Mouse (Mus musculus) ES-Bruce4 (cell line): ENCODE measurements around the gene Cyb5r3. TPM values are rescaled to one million over a fixed set of nuclear protein-coding genes. Genes with fewer than 3 reads are reported as not detected.

Experiments
- H3K27ac ChIP-seq: 2 replicates; pipeline ENCODE4 v1.5.1; 2012; ENCODE audit warnings: low read length, inconsistent platforms; ENCODE audit not compliant: insufficient read depth
- H3K27me3 ChIP-seq: 2 replicates; pipeline ENCODE4 v1.6.1; 2012; ENCODE audit warnings: mild to moderate bottlenecking, low read length, inconsistent platforms; ENCODE audit not compliant: control insufficient read depth, poor library complexity, insufficient read depth, severe bottlenecking
- H3K36me3 ChIP-seq: 2 replicates; pipeline ENCODE4 v1.6.1; 2012; ENCODE audit warnings: inconsistent platforms, mild to moderate bottlenecking, low read length, moderate library complexity; ENCODE audit not compliant: control insufficient read depth, poor library complexity, insufficient read depth, severe bottlenecking
- H3K4me1 ChIP-seq: one replicate; pipeline ENCODE4 v1.8.1; 2011; ENCODE audit warnings: low read length; ENCODE audit not compliant: control insufficient read depth, insufficient read depth
- H3K4me3 ChIP-seq: 2 replicates; pipeline ENCODE4 v1.5.1; 2011; ENCODE audit warnings: low read depth, mild to moderate bottlenecking, low read length
- H3K9ac ChIP-seq: 2 replicates; pipeline ENCODE4 v1.6.1; 2012; ENCODE audit warnings: low read depth, mild to moderate bottlenecking, inconsistent platforms; ENCODE audit not compliant: poor library complexity, severe bottlenecking
- H3K9me3 ChIP-seq: replicated peaks from 2 replicates; pipeline ENCODE4 v1.6.1; 2012; ENCODE audit warnings: mild to moderate bottlenecking, low read length, inconsistent platforms; ENCODE audit not compliant: control insufficient read depth, poor library complexity, insufficient read depth, severe bottlenecking
- CTCF ChIP-seq: IDR thresholded peaks from one replicate; pipeline ENCODE4 v1.8.1; 2011; ENCODE audit warnings: low read depth, low read length
- EP300 ChIP-seq: IDR thresholded peaks from 2 replicates; pipeline ENCODE4 v1.6.1; 2011; ENCODE audit warnings: low read depth, low read length; ENCODE audit not compliant: insufficient read depth
- POLR2A ChIP-seq: IDR thresholded peaks from one replicate; pipeline ENCODE4 v1.8.1; 2011; ENCODE audit warnings: low read length; ENCODE audit not compliant: insufficient read depth
- polyA plus RNA-seq: library from polyadenylated mRNA; stranded (reverse); fragments of >200 nt; gene quantifications from 2 replicates; pipeline ENCODE4 v1.2.4, GENCODE M21; 2011; ENCODE audit warnings: low read depth; ENCODE audit not compliant: missing spikeins, insufficient read depth, insufficient read length

Gene Cyb5r3
- polyA plus RNA-seq, 1 experiment = 188 TPM

DNA sequence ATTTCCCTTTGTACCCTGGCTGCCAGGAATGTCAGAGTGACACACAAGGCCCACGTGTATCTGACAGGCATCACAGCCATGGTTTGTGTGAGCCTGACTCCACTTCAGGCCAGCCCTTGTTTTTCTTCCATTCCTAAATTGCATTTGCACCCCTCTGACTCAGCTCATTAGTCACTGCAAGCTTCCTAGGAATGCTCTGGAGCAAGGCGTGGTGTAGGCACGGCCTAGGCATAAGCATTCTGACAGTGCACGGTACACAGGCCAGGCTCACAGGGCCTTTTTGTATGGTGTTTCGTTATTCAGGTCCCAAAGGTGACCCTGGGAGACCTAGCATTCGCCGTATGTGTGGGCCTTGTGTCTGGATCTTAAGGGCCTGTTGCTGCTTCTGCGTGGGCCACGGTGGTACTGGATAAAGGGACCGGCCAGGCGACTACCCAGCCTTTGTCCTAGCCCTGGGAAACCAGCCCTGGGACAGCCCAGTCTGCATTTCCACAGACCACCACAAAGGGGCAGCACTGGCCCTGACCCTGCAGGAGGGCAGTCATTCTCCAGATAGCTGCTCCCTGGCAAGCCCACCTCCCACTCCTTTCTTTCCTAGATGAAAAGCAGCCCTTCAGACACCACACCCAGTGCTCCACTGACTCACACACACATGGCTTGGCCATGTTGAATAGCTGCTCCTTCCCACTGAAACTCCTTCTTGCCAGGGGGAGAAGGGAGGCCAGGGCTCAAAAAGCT is 15.3 kb downstream of the Cyb5r3 start:
- Histone ChIP-seq H3K4me1 (no peaks in the 10 kb centered on the region), H3K27ac (peak overlapping the region; percentile 15; the same call in 1 of the 2 replicates), H3K36me3 (peaks cover under 1% of the 10 kb centered on the region; the same call in 1 of the 2 replicates), H3K27me3 (no peaks in the 10 kb centered on the region), H3K9ac (no peak overlapping the region), H3K9me3 (no peaks in the 10 kb centered on the region), H3K4me3 (no peak overlapping the region)
- TF ChIP-seq POLR2A (no peak), EP300 (0 out of 2 replicates have a peak, but pooled peaks have one; percentile 44), CTCF (peak; percentile 90)

DNA sequence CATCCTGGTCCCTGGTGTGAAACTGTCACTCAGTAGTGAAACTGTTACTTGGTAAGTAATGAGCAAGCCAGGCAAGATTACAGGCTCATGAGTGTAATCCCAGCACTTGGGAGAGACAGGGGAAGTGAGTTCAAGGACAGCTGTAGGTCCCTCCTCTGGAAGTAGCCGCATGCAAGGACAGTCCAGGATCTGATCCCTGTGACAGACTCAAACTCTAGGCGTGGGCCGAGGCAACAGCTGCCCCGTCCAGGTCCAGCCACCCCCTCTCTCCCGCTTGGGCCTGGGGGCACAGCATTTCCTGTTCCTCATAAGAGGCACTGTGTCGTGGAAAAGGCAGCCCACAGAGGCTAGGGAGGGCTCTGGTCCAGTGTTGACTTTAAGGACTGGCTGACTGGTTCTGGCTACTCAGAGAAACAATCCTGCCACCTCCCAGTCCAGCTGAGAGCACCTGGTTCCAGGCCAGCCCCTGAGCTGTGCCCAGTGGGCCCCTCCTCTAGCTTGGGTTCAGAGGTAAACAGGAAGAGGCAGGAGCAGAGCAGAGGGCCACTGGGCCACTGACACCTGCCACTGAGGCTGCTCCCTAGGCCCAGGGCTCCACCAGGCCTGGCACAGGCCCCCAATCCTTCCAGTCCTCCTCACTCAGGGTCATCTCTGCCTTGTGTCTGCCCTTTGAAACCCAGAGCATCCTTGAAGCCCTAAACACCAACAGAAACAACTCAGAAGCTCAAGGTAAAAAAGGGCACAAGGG is 16.5 kb downstream of the Cyb5r3 start:
- no peak overlapping the region for H3K4me3 ChIP-seq
- H3K9me3 ChIP-seq = no peaks in the 10 kb centered on the region
- no peak for TF ChIP-seq CTCF
- no peak for TF ChIP-seq POLR2A
- TF ChIP-seq EP300 = no peak
- no peak overlapping the region for H3K27ac ChIP-seq
- H3K9ac ChIP-seq = no peak overlapping the region
- H3K27me3 ChIP-seq = no peaks in the 10 kb centered on the region
- no peaks in the 10 kb centered on the region for H3K4me1 ChIP-seq
- H3K36me3 ChIP-seq = no peaks in the 10 kb centered on the region; the same call in 1 of the 2 replicates

DNA sequence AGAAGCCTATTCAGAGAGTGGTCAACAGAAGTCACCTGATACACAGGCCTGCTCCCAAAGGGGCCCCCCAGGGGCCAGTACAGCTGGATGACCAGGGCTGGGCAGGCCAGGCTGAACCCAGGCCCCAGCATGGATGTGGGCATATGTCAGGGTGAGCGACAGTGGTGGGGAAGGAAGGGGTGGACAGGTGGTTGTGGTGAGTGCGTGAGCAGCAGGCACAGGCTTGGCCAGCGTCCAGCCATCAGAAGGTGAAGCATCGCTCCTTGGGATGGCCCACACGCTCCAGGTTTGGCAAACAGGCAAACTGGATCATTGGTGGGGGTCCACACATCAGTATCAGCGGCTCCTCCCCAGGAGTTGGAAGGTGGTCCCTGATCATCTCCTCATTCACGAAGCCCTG is 18.1 kb downstream of the Cyb5r3 start:
- H3K9ac ChIP-seq = no peak overlapping the region
- H3K27me3 ChIP-seq = no peaks in the 10 kb centered on the region
- no peaks in the 10 kb centered on the region for H3K36me3 ChIP-seq
- no peak overlapping the region for H3K27ac ChIP-seq
- H3K9me3 ChIP-seq = no peaks in the 10 kb centered on the region
- TF ChIP-seq POLR2A (no peak), CTCF (no peak), EP300 (no peak)
- no peaks in the 10 kb centered on the region for H3K4me1 ChIP-seq
- H3K4me3 ChIP-seq = no peak overlapping the region

DNA sequence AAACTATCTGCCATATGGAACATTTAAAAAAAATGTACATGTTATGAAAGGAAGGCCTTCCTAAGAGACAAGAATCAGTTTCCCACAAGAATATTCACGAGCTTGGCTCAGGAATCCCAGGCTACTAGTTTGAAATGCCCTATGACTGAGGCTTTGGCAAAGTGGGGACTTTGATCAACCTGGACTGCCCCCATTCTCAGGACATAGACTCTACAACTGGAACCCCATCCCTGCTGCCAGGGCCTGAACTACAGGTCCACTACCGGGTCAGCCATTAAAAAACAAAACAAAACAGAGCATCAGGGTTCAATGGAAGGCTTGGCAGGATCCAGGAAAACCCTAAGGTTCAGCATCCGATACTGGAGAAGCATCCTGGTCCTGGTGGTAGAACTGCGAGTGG is 21.7 kb downstream of the Cyb5r3 start:
- H3K27me3 ChIP-seq = no peaks in the 10 kb centered on the region
- H3K9ac ChIP-seq = no peak overlapping the region
- no peaks in the 10 kb centered on the region for H3K4me1 ChIP-seq
- H3K27ac ChIP-seq = no peak overlapping the region
- H3K9me3 ChIP-seq = no peaks in the 10 kb centered on the region
- no peak overlapping the region for H3K4me3 ChIP-seq
- H3K36me3 ChIP-seq = peaks cover 10% of the 10 kb centered on the region
- TF ChIP-seq POLR2A (no peak), CTCF (no peak)

DNA sequence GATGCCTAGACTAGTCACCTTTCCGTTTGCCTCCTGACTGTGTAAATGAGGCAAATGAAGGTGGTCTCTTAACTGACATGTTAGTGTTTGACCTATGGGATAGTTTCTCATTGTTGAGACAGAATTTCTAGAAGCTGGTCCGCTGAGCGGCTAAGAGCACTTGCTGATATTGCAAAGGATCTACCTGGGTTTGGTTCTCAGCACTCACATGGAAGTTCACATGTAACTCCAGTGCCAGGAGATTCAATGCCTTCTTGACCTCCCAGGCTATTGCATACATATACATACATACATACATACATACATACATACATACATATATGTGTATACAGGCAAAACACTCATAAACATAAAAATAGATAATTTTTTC is 22.3 kb downstream of the Cyb5r3 start:
- TF ChIP-seq POLR2A (no peak), CTCF (no peak), EP300 (no peak)
- Histone ChIP-seq H3K9me3 (no peaks in the 10 kb centered on the region), H3K4me3 (peak overlapping the region; percentile 41), H3K9ac (peak overlapping the region; percentile 58), H3K27ac (peak overlapping the region; percentile 96), H3K36me3 (peaks cover 12% of the 10 kb centered on the region), H3K27me3 (no peaks in the 10 kb centered on the region), H3K4me1 (no peaks in the 10 kb centered on the region)
